Mouse (Mus musculus) CH12.LX (cell line): ENCODE results near the gene Pold3.

ENCODE experiments used
- CHD2 ChIP-seq: IDR thresholded peaks from 2 replicates; pipeline ENCODE4 v1.6.1; 2011; ENCODE audit warnings: low read length, improper control_type of control experiment
- CTCF ChIP-seq, 2 experiments: IDR thresholded peaks in 1 of 2; conservative IDR thresholded peaks in 1 of 2; 2 replicates each; pipeline ENCODE4 v1.5.1; 2011 to 2012; ENCODE audit warnings: low read depth in 2 of 2, low read length in 2 of 2, improper control_type of control experiment in 1 of 2, inconsistent platforms in 1 of 2, mild to moderate bottlenecking in 1 of 2, moderate library complexity in 1 of 2
- HCFC1 ChIP-seq: IDR thresholded peaks from 2 replicates; pipeline ENCODE4 v1.6.1; 2012; ENCODE audit warnings: low read depth, mild to moderate bottlenecking, inconsistent platforms, low read length, improper control_type of control experiment
- KAT2A ChIP-seq: IDR thresholded peaks from 2 replicates; pipeline ENCODE4 v1.6.1; 2012; ENCODE audit warnings: low read length, improper control_type of control experiment, inconsistent platforms; ENCODE audit not compliant: insufficient replicate concordance
- MAX ChIP-seq: IDR thresholded peaks from 2 replicates; pipeline ENCODE4 v1.6.1; 2011; ENCODE audit warnings: low read length, improper control_type of control experiment
- MXI1 ChIP-seq: IDR thresholded peaks from 2 replicates; pipeline ENCODE4 v1.6.1; 2011; ENCODE audit warnings: mild to moderate bottlenecking, low read depth, low read length, improper control_type of control experiment
- NELFE ChIP-seq: IDR thresholded peaks from 2 replicates; pipeline ENCODE4 v1.6.1; 2011; ENCODE audit warnings: low read depth, low read length, improper control_type of control experiment
- PAX5 ChIP-seq: IDR thresholded peaks from 2 replicates; pipeline ENCODE4 v1.6.1; 2012; ENCODE audit warnings: low read length, inconsistent platforms, mixed read lengths
- POLR2A ChIP-seq: IDR thresholded peaks from 2 replicates; pipeline ENCODE4 v1.6.1; 2011; ENCODE audit warnings: low read depth, mild to moderate bottlenecking, improper control_type of control experiment, low read length
- ZKSCAN1 ChIP-seq: IDR thresholded peaks from 2 replicates; pipeline ENCODE4 v1.6.1; 2012; ENCODE audit warnings: low read depth, inconsistent platforms, low read length, improper control_type of control experiment, borderline replicate concordance
- ZMIZ1 ChIP-seq: IDR thresholded peaks from 2 replicates; pipeline ENCODE4 v1.6.1; 2012; ENCODE audit warnings: low read depth, mild to moderate bottlenecking, inconsistent platforms, low read length, improper control_type of control experiment

DNA sequence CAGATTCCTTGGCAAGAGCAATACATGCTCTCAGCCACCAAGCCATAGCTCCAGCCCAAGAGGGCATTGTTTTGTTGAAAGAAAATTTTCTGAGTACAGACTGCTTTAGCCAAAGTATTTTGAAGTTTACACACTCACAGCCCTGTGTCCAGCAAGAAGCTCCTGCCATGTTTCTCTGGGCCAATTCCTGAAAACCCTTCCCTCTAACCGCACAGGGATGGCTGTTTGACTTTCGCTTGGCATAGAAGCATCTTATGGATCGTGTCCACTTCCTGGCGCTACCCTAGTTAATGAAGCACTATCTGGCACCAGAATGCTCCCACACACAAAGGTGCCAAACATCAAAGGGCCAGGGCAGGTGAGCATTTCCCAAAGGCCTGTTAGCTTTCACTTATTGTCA, 27.2 kb upstream of the Pold3 start:
- TF ChIP-seq ZKSCAN1, result no peak
- no peak for TF ChIP-seq KAT2A
- TF ChIP-seq MAX, result no peak
- TF ChIP-seq MXI1, result no peak
- TF ChIP-seq POLR2A, result no peak
- no peak for TF ChIP-seq HCFC1
- no peak for TF ChIP-seq ZMIZ1
- TF ChIP-seq PAX5, result no peak
- TF ChIP-seq CTCF (conservative IDR thresholded peaks at IDR 0.05 in 1 of 2, IDR thresholded peaks at IDR 0.05 in 1 of 2; ENCODE audit: low read depth in 2 of 2, low read length in 2 of 2), result no peak
- no peak for TF ChIP-seq NELFE
- no peak for TF ChIP-seq CHD2
